Mouse (Mus musculus): ENCODE data around the gene Mthfs. TPM values are rescaled to one million over a fixed set of nuclear protein-coding genes. Genes with fewer than 3 reads are reported as not detected.
"Not testable (repeated sequence)": the region's sequence is repeated elsewhere in the genome, so short reads cannot be mapped to it uniquely, and the experiment has no call there.

Gene Mthfs
- total RNA-seq, 2 experiments from 2014 or later, result 11.4 to 12.6 TPM

- DNase-seq, result not testable (repeated sequence)
Observed at GRCm38 (mm10) chr9:89240516-89241019, 30.1 kb downstream of the Mthfs start.

- DNase-seq, result no peak
Observed at GRCm38 (mm10) chr9:89253400-89253799, 42.9 kb downstream of the Mthfs start.

- no peak for DNase-seq
Observed at GRCm38 (mm10) chr9:89256556-89257335, 46.3 kb downstream of the Mthfs start.

- DNase-seq, result no peak
Observed at GRCm38 (mm10) chr9:89263968-89264367, 53.5 kb downstream of the Mthfs start.

- no peak for DNase-seq
Observed at GRCm38 (mm10) chr9:89264571-89264970, 54.1 kb downstream of the Mthfs start.

GRCm38 (mm10) chr9:89267093-89267492 lies 56.6 kb downstream of the Mthfs start:
- no peak for DNase-seq

GRCm38 (mm10) chr9:89267572-89267971 lies 57.1 kb downstream of the Mthfs start:
- DNase-seq, result no peak

- no peak for DNase-seq
Observed at GRCm38 (mm10) chr9:89270376-89270775, 59.9 kb downstream of the Mthfs start.

GRCm38 (mm10) chr9:89273766-89274165 lies 63.3 kb downstream of the Mthfs start:
- no peak for DNase-seq

GRCm38 (mm10) chr9:89278207-89278606 lies 67.7 kb downstream of the Mthfs start:
- no peak for DNase-seq

GRCm38 (mm10) chr9:89282374-89283068 lies 72.0 kb downstream of the Mthfs start:
- DNase-seq, result no peak

- no peak for DNase-seq
Observed at GRCm38 (mm10) chr9:89288037-89288436, 77.6 kb downstream of the Mthfs start.

- DNase-seq, result no peak
Observed at GRCm38 (mm10) chr9:89293364-89293763, 82.9 kb downstream of the Mthfs start.

- no peak for DNase-seq
Observed at GRCm38 (mm10) chr9:89294121-89294520, 83.6 kb downstream of the Mthfs start.

- no peak for DNase-seq
Observed at GRCm38 (mm10) chr9:89305637-89306036, 95.2 kb downstream of the Mthfs start.

- DNase-seq, result no peak
Observed at GRCm38 (mm10) chr9:89308357-89309194, 98.1 kb downstream of the Mthfs start.

GRCm38 (mm10) chr9:89309195-89309535 lies 98.7 kb downstream of the Mthfs start:
- DNase-seq, result no peak

- no peak for DNase-seq
Observed at GRCm38 (mm10) chr9:89311649-89312048, 101.2 kb downstream of the Mthfs start.

- no peak for DNase-seq
Observed at GRCm38 (mm10) chr9:89373731-89374130, 163.3 kb downstream of the Mthfs start.

- DNase-seq, result no peak
Observed at GRCm38 (mm10) chr9:89374650-89375049, 164.2 kb downstream of the Mthfs start.

- DNase-seq, result no peak
Observed at GRCm38 (mm10) chr9:89403031-89403430, 192.6 kb downstream of the Mthfs start.
